Mouse (Mus musculus) embryonic stem cell, embryonic (primary cell): Measurements from ENCODE around the gene Epn2.

Source experiments
- CTCF ChIA-PET, 4 experiments: fragments of 300-600 bp in 2 of 4; fragments of 350-600 bp in 2 of 4; sonication (Branson Sonifier 250); formaldehyde crosslinking; loops; one replicate each; lab custom pipeline; 2022; ENCODE audit warnings: inconsistent platforms in 2 of 4; lab: Charles Lee
- POLR2A ChIA-PET, 4 experiments: fragments of 300-600 bp in 2 of 4; fragments of 350-600 bp in 2 of 4; sonication (Branson Sonifier 250); formaldehyde crosslinking; loops; one replicate each; lab custom pipeline; 2022; ENCODE audit warnings: antibody characterized with exemption in 4 of 4, inconsistent platforms in 1 of 4; lab: Charles Lee

Epn2 gene

GRCm38 (mm10) chr11:61478788-61479187 is 100.7 kb downstream of the Epn2 start:
- ChIA-PET POLR2A (interaction anchor here in 1 of 4 experiments (1.2 to 2.8 kb wide), 5 partner anchors 9 to 157 kb away, joined by 3 to 13 read pairs (median 5); partner anchors contain the start of gene Mapk7), CTCF (interaction anchor here in 2 of 4 experiments (0.6 to 1.7 kb wide), 4 partner anchors 12 to 106 kb away, joined by 3 to 5 read pairs (median 3); no protein-coding TSS in a partner anchor)

- ChIA-PET POLR2A (interaction anchor here in 3 of 4 experiments (0.7 to 2.8 kb wide), 12 partner anchors 9 to 303 kb away, joined by 3 to 13 read pairs (median 4); partner anchors contain the start of genes Mapk7 (in 2 of the 3) and Usp22 (in 1 of the 3)), CTCF (interaction anchor here in 3 of 4 experiments (0.6 to 1.7 kb wide), 6 partner anchors 11 to 125 kb away, joined by 3 to 5 read pairs (median 3); no protein-coding TSS in a partner anchor)
These were observed 101.7 kb downstream of the Epn2 start for GRCm38 (mm10) chr11:61477566-61478508.

- POLR2A ChIA-PET = interaction anchor here in 3 of 4 experiments (0.7 to 2.8 kb wide), 9 partner anchors 10 to 302 kb away, joined by 3 to 13 read pairs (median 4); partner anchors contain the start of genes Mapk7 (in 2 of the 3) and Usp22 (in 1 of the 3)
- CTCF ChIA-PET = interaction anchor here in 2 of 4 experiments (0.8 to 1.7 kb wide), 4 partner anchors 10 to 143 kb away, joined by 3 read pairs; no protein-coding TSS in a partner anchor
These were observed 102.6 kb downstream of the Epn2 start for GRCm38 (mm10) chr11:61476786-61477382.

- ChIA-PET POLR2A (no interaction called here), CTCF (no interaction called here)
These were observed 105.9 kb downstream of the Epn2 start for GRCm38 (mm10) chr11:61473630-61474029.

- CTCF ChIA-PET = no interaction called here
- POLR2A ChIA-PET = no interaction called here
These were observed 108.6 kb downstream of the Epn2 start for GRCm38 (mm10) chr11:61470880-61471279.

- CTCF ChIA-PET = no interaction called here
These were observed 110.1 kb downstream of the Epn2 start for GRCm38 (mm10) chr11:61469317-61469917.

GRCm38 (mm10) chr11:61468534-61468933 is 111.0 kb downstream of the Epn2 start:
- ChIA-PET POLR2A (no interaction called here), CTCF (no interaction called here)

More at GRCm38 (mm10) chr11:61469317-61469917, 110.1 kb downstream of the Epn2 start:
- POLR2A ChIA-PET = interaction anchor here in 2 of 4 experiments (0.7 kb wide), 2 partner anchors 50 to 293 kb away, joined by 4 to 6 read pairs; no protein-coding TSS in a partner anchor
